Mouse (Mus musculus): ENCODE results near the gene H2-T22.

- TF ChIP-seq CTCF (IDR thresholded peaks at IDR 0.05; ENCODE audit: low read depth) (no peak), EP300 (IDR thresholded peaks at IDR 0.05; ENCODE audit: low read depth) (no peak)
These were observed 23.0 kb downstream of the H2-T22 start for GRCm38 (mm10) chr17:36019519-36019918.
